Mouse (Mus musculus): ENCODE data around the gene Chst4. TPM values are rescaled to one million over a fixed set of nuclear protein-coding genes. Genes with fewer than 3 reads are reported as not detected.

Chst4 gene
- polyA plus RNA-seq, 1 experiment: 25.9 TPM

- Histone ChIP-seq H3K4me1 (ENCODE audit: control insufficient read depth, insufficient read depth, insufficient read length, low read length) (peaks cover 3% of the 10 kb centered on the region; the same call in 1 of the 2 replicates), H3K36me3 (ENCODE audit: control insufficient read depth, insufficient read depth, low read length) (no peaks in the 10 kb centered on the region), H3K27ac (ENCODE audit: insufficient read depth, low read depth, low read length) (no peak overlapping the region), H3K27me3 (ENCODE audit: control insufficient read depth, insufficient read depth, low read length) (no peaks in the 10 kb centered on the region), H3K4me3 (ENCODE audit: low read depth, low read length) (no peak overlapping the region)
- TF ChIP-seq CTCF (IDR thresholded peaks at IDR 0.05; ENCODE audit: extremely low read depth, insufficient read length, insufficient replicate concordance, low read depth, low read length): no peak
- TF ChIP-seq POLR2A (IDR thresholded peaks at IDR 0.05; ENCODE audit: low read depth, low read length): no peak
- WGBS: 89% methylated on average over 4 of the region's 4 CpGs
Observed at GRCm38 (mm10) chr8:110065676-110066075, 26.1 kb upstream of the Chst4 start.

GRCm38 (mm10) chr8:110064606-110065365 is 25.2 kb upstream of the Chst4 start:
- Histone ChIP-seq H3K4me1 (ENCODE audit: control insufficient read depth, insufficient read depth, insufficient read length, low read length) (peaks cover 3% of the 10 kb centered on the region; the same call in 1 of the 2 replicates), H3K36me3 (ENCODE audit: control insufficient read depth, insufficient read depth, low read length) (no peaks in the 10 kb centered on the region), H3K27me3 (ENCODE audit: control insufficient read depth, insufficient read depth, low read length) (no peaks in the 10 kb centered on the region), H3K27ac (ENCODE audit: insufficient read depth, low read depth, low read length) (no peak overlapping the region), H3K4me3 (ENCODE audit: low read depth, low read length) (no peak overlapping the region)
- WGBS: 63% methylated on average over 18 of the region's 18 CpGs
- TF ChIP-seq CTCF (IDR thresholded peaks at IDR 0.05; ENCODE audit: extremely low read depth, insufficient read length, insufficient replicate concordance, low read depth, low read length) (no peak), POLR2A (IDR thresholded peaks at IDR 0.05; ENCODE audit: low read depth, low read length) (no peak)

GRCm38 (mm10) chr8:110064161-110064560 is 24.6 kb upstream of the Chst4 start:
- no peaks in the 10 kb centered on the region for H3K36me3 ChIP-seq (ENCODE audit: control insufficient read depth, insufficient read depth, low read length)
- H3K27ac ChIP-seq (ENCODE audit: insufficient read depth, low read depth, low read length): no peak overlapping the region
- no peak overlapping the region for H3K4me3 ChIP-seq (ENCODE audit: low read depth, low read length)
- WGBS: 26% methylated on average over 9 of the region's 9 CpGs
- H3K27me3 ChIP-seq (ENCODE audit: control insufficient read depth, insufficient read depth, low read length): no peaks in the 10 kb centered on the region
- H3K4me1 ChIP-seq (ENCODE audit: control insufficient read depth, insufficient read depth, insufficient read length, low read length): peaks cover 3% of the 10 kb centered on the region; the same call in 1 of the 2 replicates
- TF ChIP-seq CTCF (IDR thresholded peaks at IDR 0.05; ENCODE audit: extremely low read depth, insufficient read length, insufficient replicate concordance, low read depth, low read length): no peak

GRCm38 (mm10) chr8:110058207-110058606 is 18.7 kb upstream of the Chst4 start:
- H3K4me1 ChIP-seq (ENCODE audit: control insufficient read depth, insufficient read depth, insufficient read length, low read length): no peaks in the 10 kb centered on the region; the same call in 1 of the 2 replicates
- 78% methylated on average over 8 of the region's 8 CpGs for WGBS
- TF ChIP-seq POLR2A (IDR thresholded peaks at IDR 0.05; ENCODE audit: low read depth, low read length): no peak
- TF ChIP-seq CTCF (IDR thresholded peaks at IDR 0.05; ENCODE audit: extremely low read depth, insufficient read length, insufficient replicate concordance, low read depth, low read length): no peak
- no peak overlapping the region for H3K4me3 ChIP-seq (ENCODE audit: low read depth, low read length)
- no peaks in the 10 kb centered on the region for H3K36me3 ChIP-seq (ENCODE audit: control insufficient read depth, insufficient read depth, low read length)
- no peak overlapping the region for H3K27ac ChIP-seq (ENCODE audit: insufficient read depth, low read depth, low read length)
- no peaks in the 10 kb centered on the region for H3K27me3 ChIP-seq (ENCODE audit: control insufficient read depth, insufficient read depth, low read length)

GRCm38 (mm10) chr8:110051208-110051607 is 11.7 kb upstream of the Chst4 start:
- no peak for TF ChIP-seq CTCF (IDR thresholded peaks at IDR 0.05; ENCODE audit: extremely low read depth, insufficient read length, insufficient replicate concordance, low read depth, low read length)
- TF ChIP-seq POLR2A (IDR thresholded peaks at IDR 0.05; ENCODE audit: low read depth, low read length): no peak
- 29% methylated on average over 6 of the region's 6 CpGs for WGBS
- Histone ChIP-seq H3K36me3 (ENCODE audit: control insufficient read depth, insufficient read depth, low read length) (no peaks in the 10 kb centered on the region), H3K27ac (ENCODE audit: insufficient read depth, low read depth, low read length) (no peak overlapping the region), H3K4me3 (ENCODE audit: low read depth, low read length) (no peak overlapping the region), H3K4me1 (ENCODE audit: control insufficient read depth, insufficient read depth, insufficient read length, low read length) (no peaks in the 10 kb centered on the region), H3K27me3 (ENCODE audit: control insufficient read depth, insufficient read depth, low read length) (no peaks in the 10 kb centered on the region)

GRCm38 (mm10) chr8:110040509-110040908 is 969 bp upstream of the Chst4 start:
- 26% methylated on average over 4 of the region's 4 CpGs for WGBS
- H3K27me3 ChIP-seq (ENCODE audit: control insufficient read depth, insufficient read depth, low read length): no peaks in the 10 kb centered on the region
- H3K36me3 ChIP-seq (ENCODE audit: control insufficient read depth, insufficient read depth, low read length): 0 out of 2 replicates have a peak, but pooled peaks cover 1% of the 10 kb centered on the region
- H3K27ac ChIP-seq (ENCODE audit: insufficient read depth, low read depth, low read length): peak overlapping the region; percentile 89
- H3K4me1 ChIP-seq (ENCODE audit: control insufficient read depth, insufficient read depth, insufficient read length, low read length): peaks cover 30% of the 10 kb centered on the region
- no peak overlapping the region for H3K4me3 ChIP-seq (ENCODE audit: low read depth, low read length)
- TF ChIP-seq CTCF (IDR thresholded peaks at IDR 0.05; ENCODE audit: extremely low read depth, insufficient read length, insufficient replicate concordance, low read depth, low read length): no peak
- TF ChIP-seq POLR2A (IDR thresholded peaks at IDR 0.05; ENCODE audit: low read depth, low read length): no peak

- Histone ChIP-seq H3K27ac (ENCODE audit: insufficient read depth, low read depth, low read length) (peak overlapping the region; percentile 77), H3K36me3 (ENCODE audit: control insufficient read depth, insufficient read depth, low read length) (0 out of 2 replicates have a peak, but pooled peaks cover 1% of the 10 kb centered on the region), H3K27me3 (ENCODE audit: control insufficient read depth, insufficient read depth, low read length) (no peaks in the 10 kb centered on the region), H3K4me1 (ENCODE audit: control insufficient read depth, insufficient read depth, insufficient read length, low read length) (peaks cover 30% of the 10 kb centered on the region), H3K4me3 (ENCODE audit: low read depth, low read length) (peak overlapping the region; percentile 32)
- no peak for TF ChIP-seq CTCF (IDR thresholded peaks at IDR 0.05; ENCODE audit: extremely low read depth, insufficient read length, insufficient replicate concordance, low read depth, low read length)
- no peak for TF ChIP-seq POLR2A (IDR thresholded peaks at IDR 0.05; ENCODE audit: low read depth, low read length)
- 13% methylated on average over 7 of the region's 7 CpGs for WGBS
Observed at GRCm38 (mm10) chr8:110039216-110039615, 324 bp downstream of the Chst4 start.

Measured in small intestine, adult 2 months (tissue).